Mouse (Mus musculus) small intestine, adult 2 months (tissue): ENCODE measurements around the gene S100a6. TPM values are rescaled to one million over a fixed set of nuclear protein-coding genes. Genes with fewer than 3 reads are reported as not detected.

Experiments used
- H3K27ac ChIP-seq: fragments of 200-500 bp; 2 replicates; pipeline ENCODE4 v1.5.1; 2012; ENCODE audit warnings: low read depth, low read length, control low read depth, inconsistent platforms; ENCODE audit not compliant: insufficient read depth
- H3K27me3 ChIP-seq: fragments of 200-500 bp; 2 replicates; pipeline ENCODE4 v1.6.1; 2012; ENCODE audit warnings: mild to moderate bottlenecking, moderate library complexity, low read length, inconsistent platforms; ENCODE audit not compliant: control insufficient read depth, insufficient read depth
- H3K36me3 ChIP-seq: fragments of 200-500 bp; 2 replicates; pipeline ENCODE4 v1.6.1; 2012; ENCODE audit warnings: mild to moderate bottlenecking, low read length, control low read depth, inconsistent platforms; ENCODE audit not compliant: control insufficient read depth, insufficient read depth
- H3K4me1 ChIP-seq: fragments of 200-500 bp; 2 replicates; pipeline ENCODE4 v1.6.1; 2012; ENCODE audit warnings: low read length, inconsistent platforms, mixed read lengths; ENCODE audit not compliant: control insufficient read depth, insufficient read depth, insufficient read length
- H3K4me3 ChIP-seq: fragments of 200-500 bp; 2 replicates; pipeline ENCODE4 v1.5.1; 2012; ENCODE audit warnings: low read depth, mild to moderate bottlenecking, control low read depth, inconsistent platforms, low read length, moderate library complexity
- CTCF ChIP-seq: fragments of 200-500 bp; IDR thresholded peaks from 2 replicates; pipeline ENCODE4 v1.5.1; 2012; ENCODE audit warnings: low read depth, mild to moderate bottlenecking, control low read depth, inconsistent platforms, low read length, moderate library complexity, mixed read lengths; ENCODE audit not compliant: insufficient replicate concordance, insufficient read length; ENCODE audit errors: extremely low read depth
- POLR2A ChIP-seq: fragments of 200-500 bp; IDR thresholded peaks from 2 replicates; pipeline ENCODE4 v1.6.1; 2012; ENCODE audit warnings: low read depth, mild to moderate bottlenecking, control low read depth, inconsistent platforms, low read length, moderate library complexity
- WGBS: fragments of 180-500 bp; shearing (Covaris S2); methylation state at CpG from one replicate; pipeline ENCODE4 v1.1.7; 2018; 5-methylcytosine and 5-hydroxymethylcytosine counted together
- polyA plus RNA-seq: library from polyadenylated mRNA; depleted of rRNA; stranded (reverse); fragments of >200 nt; gene quantifications from 2 replicates; pipeline ENCODE4 v1.2.3, GENCODE M21; 2012

The S100a6 gene
- polyA plus RNA-seq, 1 experiment, result 234 TPM

DNA sequence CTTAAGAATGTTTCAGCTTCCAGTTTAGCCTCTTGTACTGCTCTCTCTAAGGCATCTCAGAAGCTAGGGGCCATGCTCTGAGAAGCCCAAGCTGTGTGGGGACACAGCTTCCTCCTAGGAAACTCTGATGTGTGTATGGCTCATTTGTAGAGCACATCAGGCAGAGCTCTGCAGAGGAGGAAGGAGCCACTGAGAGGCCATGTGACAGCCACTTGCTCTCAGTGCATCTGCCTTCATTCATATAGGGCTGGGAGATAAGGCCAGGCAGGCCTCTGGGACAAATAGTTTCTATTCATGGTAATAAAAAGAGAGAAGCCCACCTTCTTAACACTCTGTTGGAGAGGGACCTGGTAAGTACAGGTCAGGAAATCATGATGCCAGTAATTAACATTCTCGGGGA lies 18.2 kb upstream of the S100a6 start:
- H3K4me3 ChIP-seq, result no peak overlapping the region
- no peak for TF ChIP-seq POLR2A
- TF ChIP-seq CTCF, result no peak
- no peaks in the 10 kb centered on the region for H3K27me3 ChIP-seq
- no peaks in the 10 kb centered on the region for H3K36me3 ChIP-seq
- no peak overlapping the region for H3K27ac ChIP-seq
- H3K4me1 ChIP-seq, result no peaks in the 10 kb centered on the region
- 82% methylated on average over 1 of the region's 1 CpGs for WGBS

DNA sequence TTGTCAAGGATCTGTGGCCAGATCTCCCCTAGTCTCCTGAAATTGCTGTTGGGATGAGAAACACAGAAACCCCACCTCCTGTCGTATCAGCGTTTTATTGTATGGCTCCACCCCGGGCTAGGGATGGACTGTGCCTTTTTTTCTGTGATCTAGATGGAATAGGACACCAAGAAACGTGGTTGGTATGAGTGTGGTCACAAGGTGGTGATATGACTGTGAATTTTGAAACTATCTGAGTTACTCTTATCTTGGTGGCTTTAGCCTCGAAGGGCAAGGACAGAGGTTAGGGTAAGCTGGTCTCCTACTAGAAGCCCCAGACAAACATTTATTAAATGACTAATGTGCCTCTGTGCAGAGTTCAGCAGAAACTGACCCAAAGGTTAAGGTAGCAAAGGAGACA lies 17.1 kb upstream of the S100a6 start:
- H3K36me3 ChIP-seq, result no peaks in the 10 kb centered on the region
- H3K4me1 ChIP-seq, result no peaks in the 10 kb centered on the region
- no peak overlapping the region for H3K27ac ChIP-seq
- H3K27me3 ChIP-seq, result no peaks in the 10 kb centered on the region
- H3K4me3 ChIP-seq, result no peak overlapping the region
- WGBS, result 32% methylated on average over 5 of the region's 5 CpGs
- no peak for TF ChIP-seq CTCF
- TF ChIP-seq POLR2A, result no peak

DNA sequence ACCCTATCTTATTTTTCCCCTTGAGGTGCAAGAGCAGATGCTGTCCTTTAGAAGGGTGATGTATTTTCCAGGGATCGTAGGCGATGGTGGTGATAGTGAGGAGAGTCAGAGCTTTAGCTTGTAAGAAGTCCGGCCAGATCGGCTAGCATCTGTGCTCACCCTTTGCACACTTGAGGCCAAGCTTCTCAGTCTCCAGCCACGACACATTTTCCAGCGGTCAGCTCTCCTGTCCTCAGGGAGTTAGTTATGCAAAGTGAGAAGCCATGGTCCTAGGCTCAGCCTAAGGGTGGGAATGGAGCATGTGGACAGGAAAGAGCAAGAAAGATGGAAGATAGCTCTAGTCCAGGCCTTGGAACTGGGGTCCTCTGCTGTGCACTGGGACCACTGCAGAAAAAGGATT lies 15.9 kb upstream of the S100a6 start:
- no peak overlapping the region for H3K27ac ChIP-seq
- no peak for TF ChIP-seq POLR2A
- TF ChIP-seq CTCF, result no peak
- H3K4me1 ChIP-seq, result no peaks in the 10 kb centered on the region
- no peak overlapping the region for H3K4me3 ChIP-seq
- no peaks in the 10 kb centered on the region for H3K36me3 ChIP-seq
- H3K27me3 ChIP-seq, result no peaks in the 10 kb centered on the region
- WGBS, result 95% methylated on average over 6 of the region's 6 CpGs

DNA sequence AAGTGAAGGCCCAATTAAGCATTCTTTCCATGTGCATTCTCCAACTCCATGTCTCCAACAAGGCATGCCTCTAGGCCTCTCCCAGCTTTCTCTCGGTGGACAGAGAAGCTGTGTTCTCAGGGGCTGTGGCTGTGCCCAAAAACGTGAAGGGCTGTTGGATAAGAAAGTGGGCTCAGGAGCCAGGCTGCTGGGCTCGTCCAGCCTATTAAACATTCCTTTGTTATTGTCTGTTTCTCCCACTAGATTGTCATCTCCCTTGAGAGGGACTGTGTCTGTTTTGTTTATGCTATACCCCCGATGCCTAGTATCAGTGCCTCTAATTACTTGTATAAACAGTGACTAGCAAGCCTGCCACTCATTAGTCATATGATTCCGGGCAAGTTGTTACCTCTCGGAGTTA lies 14.9 kb upstream of the S100a6 start:
- Histone ChIP-seq H3K4me1 (no peaks in the 10 kb centered on the region), H3K4me3 (no peak overlapping the region), H3K27ac (no peak overlapping the region), H3K36me3 (no peaks in the 10 kb centered on the region), H3K27me3 (no peaks in the 10 kb centered on the region)
- TF ChIP-seq CTCF (no peak), POLR2A (no peak)
- WGBS, result 61% methylated on average over 6 of the region's 6 CpGs

DNA sequence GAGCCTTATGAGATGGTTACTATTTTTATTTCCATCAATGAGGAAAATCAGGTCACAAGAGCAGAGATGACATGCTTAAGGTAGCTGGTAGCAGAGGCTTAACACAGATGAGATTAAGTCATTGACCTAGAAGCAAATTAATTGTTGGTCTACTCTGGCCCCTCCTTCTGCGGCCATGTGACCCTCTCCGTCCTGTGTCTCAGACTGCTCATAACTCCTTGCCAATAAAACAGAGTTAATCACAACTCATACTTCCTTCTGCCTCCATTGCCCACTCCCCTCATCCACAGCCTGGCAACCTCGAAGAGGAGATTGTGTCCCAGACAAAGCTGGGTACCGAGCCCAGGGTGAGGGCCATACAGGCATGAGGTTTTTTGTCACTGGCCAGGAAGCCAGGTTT lies 14.5 kb upstream of the S100a6 start:
- H3K36me3 ChIP-seq, result no peaks in the 10 kb centered on the region
- H3K27me3 ChIP-seq, result no peaks in the 10 kb centered on the region
- no peak overlapping the region for H3K4me3 ChIP-seq
- H3K4me1 ChIP-seq, result no peaks in the 10 kb centered on the region
- TF ChIP-seq CTCF, result no peak
- no peak for TF ChIP-seq POLR2A
- H3K27ac ChIP-seq, result no peak overlapping the region
- 74% methylated on average over 4 of the region's 4 CpGs for WGBS

DNA sequence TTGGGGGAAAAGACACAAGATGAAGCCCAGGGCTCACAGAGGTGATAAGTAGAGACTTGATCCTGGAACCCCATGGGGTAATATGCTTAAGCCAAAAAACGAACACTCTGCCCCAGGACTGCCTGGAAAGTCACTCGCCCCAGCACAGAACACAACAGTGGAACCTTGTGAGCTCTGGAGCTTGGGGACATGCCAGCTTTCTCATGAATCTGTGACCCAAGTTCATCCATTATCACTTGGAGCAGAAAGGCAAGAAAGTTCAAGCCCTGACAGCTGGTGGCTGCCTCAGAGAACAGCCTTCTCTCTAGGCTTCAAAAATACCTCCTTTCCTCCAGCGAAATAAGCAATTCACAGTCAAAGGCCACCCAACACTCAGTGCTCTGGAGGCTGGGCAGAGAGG lies 13.3 kb upstream of the S100a6 start:
- H3K27ac ChIP-seq, result no peak overlapping the region
- no peak overlapping the region for H3K4me3 ChIP-seq
- H3K36me3 ChIP-seq, result no peaks in the 10 kb centered on the region
- 58% methylated on average over 3 of the region's 3 CpGs for WGBS
- TF ChIP-seq CTCF (no peak), POLR2A (no peak)
- H3K27me3 ChIP-seq, result no peaks in the 10 kb centered on the region
- H3K4me1 ChIP-seq, result no peaks in the 10 kb centered on the region

DNA sequence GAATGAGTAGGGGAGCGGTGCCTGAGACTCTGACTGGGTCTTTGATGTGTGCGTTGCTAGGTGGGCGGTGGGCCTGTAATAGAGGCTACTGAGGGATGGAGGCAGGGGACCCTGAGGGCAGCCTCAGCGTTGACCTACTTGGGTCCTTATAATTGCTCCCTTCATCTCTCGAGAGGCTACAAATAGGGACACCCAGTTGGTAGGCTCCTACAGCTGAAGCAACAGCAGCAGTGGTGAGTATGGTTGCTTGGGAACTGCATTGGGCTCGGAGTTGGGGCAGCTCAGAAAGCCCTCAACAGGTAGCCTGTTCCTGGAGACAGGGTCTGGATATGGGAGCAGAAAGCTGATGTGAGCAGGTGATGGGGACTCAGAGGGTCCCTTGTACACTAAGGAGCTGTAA lies 12.6 kb upstream of the S100a6 start:
- TF ChIP-seq POLR2A (no peak), CTCF (no peak)

DNA sequence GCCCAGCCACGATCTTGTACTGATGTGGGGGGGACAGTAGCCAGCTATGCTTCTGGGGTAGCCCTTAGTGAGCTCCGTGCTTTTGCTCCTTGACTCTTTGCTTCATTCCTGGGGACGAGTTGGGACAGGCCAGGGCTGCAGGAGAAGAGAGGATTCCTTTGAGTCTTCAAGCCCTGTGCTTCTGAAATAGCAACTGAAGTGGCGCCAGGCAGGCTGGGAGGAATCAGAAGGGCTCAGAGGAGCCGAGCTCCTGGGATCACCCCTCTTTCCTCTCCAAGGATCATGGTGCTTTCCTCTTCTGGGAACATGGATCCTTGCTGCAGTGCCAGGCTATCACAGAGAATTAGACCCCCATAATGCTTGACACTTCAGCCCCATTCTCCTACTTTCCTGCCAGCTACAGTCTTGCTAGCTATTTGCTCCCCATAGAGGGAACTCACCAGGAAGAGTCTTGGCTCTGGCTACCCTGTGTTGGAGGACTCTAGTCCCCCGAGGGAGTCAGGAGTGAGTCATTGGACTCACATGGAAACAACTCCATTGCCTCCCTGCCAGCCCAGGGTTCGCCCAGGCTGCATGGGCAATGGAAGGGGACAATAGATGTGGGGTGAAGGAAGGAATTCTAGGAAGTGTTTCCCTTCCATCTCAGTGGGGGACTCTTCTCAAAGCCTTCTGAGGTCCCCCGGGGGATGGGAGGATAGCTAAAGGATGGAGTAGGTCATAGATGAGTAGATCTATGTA lies 12.1 kb upstream of the S100a6 start:
- no peak for TF ChIP-seq CTCF
- TF ChIP-seq POLR2A, result no peak
- Histone ChIP-seq H3K4me3 (no peak overlapping the region), H3K4me1 (peaks cover 3% of the 10 kb centered on the region; the same call in 1 of the 2 replicates), H3K27ac (no peak overlapping the region), H3K27me3 (no peaks in the 10 kb centered on the region), H3K36me3 (no peaks in the 10 kb centered on the region)
- 87% methylated on average over 8 of the region's 8 CpGs for WGBS

More for the DNA sequence above, 12.6 kb upstream of the S100a6 start:
- H3K27ac ChIP-seq, result no peak overlapping the region
- H3K36me3 ChIP-seq, result no peaks in the 10 kb centered on the region
- H3K27me3 ChIP-seq, result no peaks in the 10 kb centered on the region
- WGBS, result 88% methylated on average over 6 of the region's 6 CpGs
- no peak overlapping the region for H3K4me3 ChIP-seq
- H3K4me1 ChIP-seq, result peaks cover 2% of the 10 kb centered on the region; the same call in 1 of the 2 replicates
